Mouse (Mus musculus) kidney, embryonic 14.5 days (tissue): ENCODE results near the gene Rbm15. TPM values are rescaled to one million over a fixed set of nuclear protein-coding genes. Genes with fewer than 3 reads are reported as not detected.
"Not testable (repeated sequence)": the region's sequence is repeated elsewhere in the genome, so short reads cannot be mapped to it uniquely, and the experiment has no call there.

Experiments used
- ATAC-seq: fragments of 200-750 bp; cut with Nextera tagmentation; 2 replicates; pipeline ENCODE4 v1.8.0; 2017; ENCODE audit warnings: moderate number of reproducible peaks, mild to moderate bottlenecking, moderate TSS enrichment, moderate library complexity; ENCODE audit not compliant: low FRiP score, low TSS enrichment
- H3K27ac ChIP-seq: fragments of 300-500 bp; sonication (generic); 2 replicates; pipeline ENCODE4 v1.5.1; 2014; ENCODE audit warnings: low read depth, mild to moderate bottlenecking, low read length, moderate library complexity, mixed read lengths
- H3K27me3 ChIP-seq: fragments of 300-500 bp; sonication (generic); 2 replicates; pipeline ENCODE4 v1.6.1; 2014; ENCODE audit warnings: mild to moderate bottlenecking, low read length; ENCODE audit not compliant: control insufficient read depth, insufficient read depth
- H3K36me3 ChIP-seq: fragments of 300-500 bp; sonication (generic); 2 replicates; pipeline ENCODE4 v1.6.1; 2014; ENCODE audit warnings: low read length, mixed read lengths; ENCODE audit not compliant: control insufficient read depth, insufficient read depth
- H3K4me1 ChIP-seq: fragments of 300-500 bp; sonication (generic); 2 replicates; pipeline ENCODE4 v1.6.1; 2014; ENCODE audit warnings: low read length, mixed read lengths; ENCODE audit not compliant: control insufficient read depth, insufficient read depth
- H3K4me2 ChIP-seq: fragments of 300-500 bp; sonication (generic); replicated peaks from 2 replicates; pipeline ENCODE4 v1.6.1; 2014; ENCODE audit warnings: low read depth, mild to moderate bottlenecking, low read length
- H3K4me3 ChIP-seq: fragments of 300-500 bp; sonication (generic); 2 replicates; pipeline ENCODE4 v1.5.1; 2014; ENCODE audit warnings: mild to moderate bottlenecking, low read length
- H3K9ac ChIP-seq: fragments of 300-500 bp; sonication (generic); 2 replicates; pipeline ENCODE4 v1.6.1; 2014; ENCODE audit warnings: low read depth, mild to moderate bottlenecking, low read length, moderate library complexity
- H3K9me3 ChIP-seq: fragments of 300-500 bp; sonication (generic); 2 replicates; pipeline ENCODE4 v1.6.1; 2016; ENCODE audit warnings: low read length; ENCODE audit not compliant: control insufficient read depth
- WGBS: fragments of 180-500 bp; shearing (Covaris S2); extraction: QIAGEN DNeasy Blood & Tissue Kit; methylation state at CpG from one replicate; pipeline ENCODE4 v1.1.7; 2014; 5-methylcytosine and 5-hydroxymethylcytosine counted together
- polyA plus RNA-seq: library from polyadenylated mRNA; unstranded; fragments of >200 nt; fragmentation: Nextera tagmentation; extraction: Ambion mirVana; gene quantifications from 2 replicates; pipeline ENCODE4 v1.2.1, GENCODE M21; 2014

Rbm15 gene
- polyA plus RNA-seq, 1 experiment from 2014 or later = 21.0 TPM

GRCm38 (mm10) chr3:107317338-107317737, 16.1 kb downstream of the Rbm15 start:
- peaks cover 13% of the 10 kb centered on the region; the same call in 1 of the 2 replicates for H3K36me3 ChIP-seq
- no peak overlapping the region for H3K4me3 ChIP-seq
- H3K9ac ChIP-seq = no peak overlapping the region
- no peaks in the 10 kb centered on the region for H3K9me3 ChIP-seq
- no peak overlapping the region for H3K4me2 ChIP-seq
- 88% methylated on average over 3 of the region's 3 CpGs for WGBS
- no peaks in the 10 kb centered on the region for H3K4me1 ChIP-seq
- no peaks in the 10 kb centered on the region for H3K27me3 ChIP-seq
- no peak for ATAC-seq
- H3K27ac ChIP-seq = no peak overlapping the region

DNA sequence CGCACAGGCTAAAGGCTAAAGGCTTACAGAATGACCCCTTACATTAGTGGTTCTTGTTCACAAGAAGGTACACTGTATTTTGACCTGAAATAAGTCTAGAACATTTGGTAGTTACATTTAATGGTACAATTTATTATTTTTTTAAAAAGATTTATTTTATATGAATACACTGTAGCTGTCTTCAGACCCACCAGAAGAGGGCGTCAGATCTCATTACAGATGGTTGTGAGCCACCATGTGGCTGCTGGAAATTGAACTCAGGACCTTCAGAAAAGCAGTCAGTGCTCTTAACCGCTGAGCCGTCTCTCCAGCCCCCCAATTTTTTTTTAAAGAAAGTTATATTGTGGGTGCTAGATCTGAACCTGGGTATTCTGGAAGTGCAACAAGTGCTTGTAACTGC, 36.6 kb downstream of the Rbm15 start:
- 75% methylated on average over 4 of the region's 4 CpGs for WGBS
- not testable (repeated sequence) for H3K4me2 ChIP-seq, H3K9ac ChIP-seq, H3K9me3 ChIP-seq, H3K4me3 ChIP-seq, ATAC-seq, H3K27ac ChIP-seq, H3K4me1 ChIP-seq, H3K27me3 ChIP-seq
- H3K36me3 ChIP-seq = peaks cover 11% of the 10 kb centered on the region; the same call in 1 of the 2 replicates

- no peak overlapping the region for H3K9ac ChIP-seq
- H3K9me3 ChIP-seq = no peaks in the 10 kb centered on the region
- ATAC-seq = no peak
- no peak overlapping the region for H3K4me2 ChIP-seq
- H3K4me1 ChIP-seq = no peaks in the 10 kb centered on the region
- no peak overlapping the region for H3K4me3 ChIP-seq
- WGBS = 88% methylated on average over 5 of the region's 5 CpGs
- no peak overlapping the region for H3K27ac ChIP-seq
- peaks cover 3% of the 10 kb centered on the region; the same call in 1 of the 2 replicates for H3K36me3 ChIP-seq
- no peaks in the 10 kb centered on the region for H3K27me3 ChIP-seq
These were observed 37.7 kb downstream of the Rbm15 start for GRCm38 (mm10) chr3:107295672-107296360.

DNA sequence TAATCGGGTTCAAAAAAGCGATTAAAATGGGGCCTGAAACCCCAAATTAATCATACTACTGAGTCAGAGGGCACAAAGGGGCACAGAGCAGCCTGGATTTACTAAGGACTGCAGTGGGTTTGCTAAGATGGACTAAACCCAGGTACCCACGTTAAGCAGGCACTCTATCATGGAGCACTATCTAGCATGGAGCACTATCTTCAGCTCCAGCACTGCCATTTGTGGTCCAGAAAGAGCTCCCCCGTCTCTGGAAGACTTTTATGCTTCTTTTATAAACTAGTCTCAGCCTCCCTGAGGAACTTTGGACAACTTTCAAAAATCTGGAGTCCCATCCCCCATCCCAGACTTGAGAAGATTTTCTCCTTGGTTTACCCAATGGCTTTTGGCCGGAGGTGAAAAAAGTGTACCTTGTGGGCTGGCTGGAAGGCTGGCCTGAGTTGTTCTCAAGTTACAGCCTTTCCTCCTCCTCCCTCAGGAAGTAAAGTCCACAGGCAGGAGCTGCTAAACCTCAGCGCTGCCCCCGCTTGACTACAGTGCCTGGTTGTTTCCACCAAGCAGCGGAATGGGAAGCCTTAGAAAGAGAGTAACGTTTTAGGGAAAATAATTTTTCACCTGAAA, 42.6 kb downstream of the Rbm15 start, which contains the start of gene Slc16a4:
Slc16a4 (plus strand) TSS at position 467 of the 618 bp plus-strand sequence.
- H3K4me3 ChIP-seq = no peak within 1 kb of the TSS
- peak; percentile 93 for ATAC-seq
- no peaks in the 10 kb centered on the region for H3K9me3 ChIP-seq
- no peak within 1 kb of the TSS for H3K9ac ChIP-seq
- no peaks in the 10 kb centered on the region for H3K36me3 ChIP-seq
- 19% methylated on average over 9 of the region's 9 CpGs for WGBS
- no peak within 1 kb of the TSS for H3K4me2 ChIP-seq
- H3K27me3 ChIP-seq = no peaks in the 10 kb centered on the region
- H3K4me1 ChIP-seq = no peaks in the 10 kb centered on the region; the same call in 1 of the 2 replicates
- peak within 1 kb of the TSS; percentile 32; the same call in 1 of the 2 replicates for H3K27ac ChIP-seq

DNA sequence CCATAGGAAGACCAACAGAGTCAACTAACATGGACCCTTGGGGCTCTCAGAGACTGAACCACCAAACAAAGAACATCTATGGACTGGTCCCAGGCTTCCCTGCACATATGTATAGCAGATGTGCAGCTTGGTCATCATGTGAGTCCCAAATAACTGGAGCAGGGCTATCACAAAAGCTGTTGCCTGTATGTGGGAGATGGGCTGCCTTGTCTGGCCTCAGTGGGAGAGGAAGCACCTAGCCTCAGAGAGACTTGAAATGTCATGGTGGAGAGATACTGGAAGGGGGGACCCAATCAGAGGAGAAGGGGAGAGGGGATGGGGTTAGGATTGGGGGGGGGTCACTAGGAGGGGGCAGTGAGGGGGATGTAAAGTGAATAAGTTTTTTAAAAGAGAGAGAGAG, 46.1 kb downstream of the Rbm15 start:
- Histone ChIP-seq H3K36me3 (peaks cover 21% of the 10 kb centered on the region; the same call in 1 of the 2 replicates), H3K27ac (no peak overlapping the region), H3K4me3 (no peak overlapping the region), H3K4me1 (no peaks in the 10 kb centered on the region; the same call in 1 of the 2 replicates), H3K27me3 (no peaks in the 10 kb centered on the region), H3K4me2 (no peak overlapping the region), H3K9ac (no peak overlapping the region), H3K9me3 (no peaks in the 10 kb centered on the region)
- no peak for ATAC-seq

DNA sequence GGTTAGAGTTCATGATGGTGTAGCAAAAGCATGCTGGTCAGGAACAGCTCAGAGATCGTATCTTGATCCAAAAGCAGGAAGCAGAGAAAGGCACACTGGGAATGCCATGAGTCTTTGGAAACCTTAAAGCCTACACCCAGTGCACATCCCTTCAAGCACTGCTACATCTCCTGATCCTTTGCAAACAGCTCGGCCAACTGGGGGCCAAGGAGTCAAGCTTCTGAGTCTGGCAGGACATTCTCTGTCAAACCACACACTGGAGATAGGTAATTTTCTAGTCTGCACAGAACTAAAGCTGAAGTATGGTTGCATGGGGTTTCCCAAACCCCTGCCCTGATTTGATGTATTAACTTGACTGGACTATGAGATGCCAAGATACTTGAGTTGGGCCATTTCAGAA, 47.4 kb downstream of the Rbm15 start:
- WGBS = 58% methylated on average over 2 of the region's 2 CpGs
- Histone ChIP-seq H3K4me3 (no peak overlapping the region), H3K27ac (no peak overlapping the region), H3K4me2 (no peak overlapping the region), H3K36me3 (peaks cover 28% of the 10 kb centered on the region; the same call in 1 of the 2 replicates), H3K4me1 (no peaks in the 10 kb centered on the region; the same call in 1 of the 2 replicates), H3K27me3 (no peaks in the 10 kb centered on the region), H3K9me3 (no peaks in the 10 kb centered on the region), H3K9ac (no peak overlapping the region)
- ATAC-seq = no peak

GRCm38 (mm10) chr3:107278479-107279269, 54.8 kb downstream of the Rbm15 start, which contains the start of gene Lamtor5:
Gene Lamtor5 (plus strand): TSS chr3:107278858.
- Histone ChIP-seq H3K9ac (peak within 1 kb of the TSS; percentile 74), H3K4me1 (peaks cover 6% of the 10 kb centered on the region; the same call in 1 of the 2 replicates), H3K27ac (no peak within 1 kb of the TSS), H3K4me2 (peak within 1 kb of the TSS; percentile 68), H3K9me3 (no peaks in the 10 kb centered on the region), H3K36me3 (peaks cover 17% of the 10 kb centered on the region; the same call in 1 of the 2 replicates), H3K4me3 (peak within 1 kb of the TSS; percentile 79), H3K27me3 (no peaks in the 10 kb centered on the region)
- WGBS = 3% methylated on average over 43 of the region's 43 CpGs
- ATAC-seq = peak; percentile 86

DNA sequence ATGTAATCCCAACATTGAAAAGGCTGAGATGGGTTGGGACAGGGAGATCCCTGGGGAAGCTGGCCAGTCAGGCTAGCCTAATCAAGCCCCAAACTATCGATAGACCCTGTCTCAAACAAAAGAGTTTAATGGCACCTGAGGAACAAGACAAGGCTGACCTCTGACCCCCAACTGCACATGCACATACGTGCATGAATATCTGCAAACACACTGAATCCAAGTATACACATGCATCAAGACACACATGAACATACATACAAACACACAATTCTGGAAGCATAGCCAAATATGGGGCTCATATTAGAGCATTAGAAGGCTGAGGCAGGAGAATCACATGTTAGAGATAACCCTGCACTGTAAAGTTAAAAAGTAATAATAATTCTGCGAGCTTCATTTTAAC, 56.8 kb downstream of the Rbm15 start:
- Histone ChIP-seq H3K4me1 (peaks cover 6% of the 10 kb centered on the region; the same call in 1 of the 2 replicates), H3K9me3 (no peaks in the 10 kb centered on the region), H3K4me3 (no peak overlapping the region), H3K27me3 (no peaks in the 10 kb centered on the region), H3K27ac (no peak overlapping the region), H3K36me3 (no peaks in the 10 kb centered on the region), H3K4me2 (no peak overlapping the region), H3K9ac (no peak overlapping the region)
- 83% methylated on average over 3 of the region's 3 CpGs for WGBS
- no peak for ATAC-seq
